Mouse (Mus musculus) MEL (cell line): ENCODE results near the gene Caap1. TPM values are rescaled to one million over a fixed set of nuclear protein-coding genes. Genes with fewer than 3 reads are reported as not detected.

Source experiments
- DNase-seq: peaks from one replicate; pipeline ENCODE4 v3.0.0; 2011; ENCODE audit warnings: low read depth, low spot score
- H3K27ac ChIP-seq: 2 replicates; pipeline ENCODE4 v1.5.1; 2012; ENCODE audit warnings: low read depth, mild to moderate bottlenecking, control low read depth, low read length, moderate library complexity; ENCODE audit not compliant: control insufficient read depth
- H3K27me3 ChIP-seq, 2 experiments: fragments of 150-350 bp in 1 of 2; sonication (generic) in 1 of 2; 2 replicates each; pipeline ENCODE4 v1.6.1; 2012; ENCODE audit warnings: low read length in 2 of 2, mild to moderate bottlenecking in 2 of 2, improper control_type of control experiment in 1 of 2, moderate library complexity in 1 of 2; ENCODE audit not compliant: insufficient read depth in 2 of 2, control insufficient read depth in 1 of 2
- H3K36me3 ChIP-seq, 2 experiments: 2 replicates each; pipeline ENCODE4 v1.6.1; 2012 to 2014; ENCODE audit warnings: low read length in 2 of 2, improper control_type of control experiment in 1 of 2, inconsistent platforms in 1 of 2, mild to moderate bottlenecking in 1 of 2; ENCODE audit not compliant: insufficient read depth in 2 of 2, control insufficient read depth in 1 of 2
- H3K4me1 ChIP-seq, 2 experiments: fragments of 150-350 bp in 1 of 2; sonication (generic) in 1 of 2; 2 replicates each; pipeline ENCODE4 v1.6.1; 2012; ENCODE audit warnings: low read length in 2 of 2, improper control_type of control experiment in 1 of 2, mild to moderate bottlenecking in 1 of 2; ENCODE audit not compliant: insufficient read depth in 2 of 2, control insufficient read depth in 1 of 2
- H3K4me3 ChIP-seq, 2 experiments: fragments of 150-350 bp in 1 of 2; sonication (generic) in 1 of 2; 2 replicates each; pipeline ENCODE4 v1.5.1; 2012; ENCODE audit warnings: low read depth in 2 of 2, low read length in 2 of 2, mild to moderate bottlenecking in 2 of 2, moderate library complexity in 2 of 2, control low read depth in 1 of 2, improper control_type of control experiment in 1 of 2; ENCODE audit not compliant: control insufficient read depth in 1 of 2, insufficient read depth in 1 of 2
- H3K79me2 ChIP-seq: 2 replicates; pipeline ENCODE4 v1.6.1; 2012; ENCODE audit warnings: mild to moderate bottlenecking, low read length, moderate library complexity; ENCODE audit not compliant: control insufficient read depth, poor library complexity, insufficient read depth
- H3K9ac ChIP-seq: 2 replicates; pipeline ENCODE4 v1.6.1; 2012; ENCODE audit warnings: low read depth, mild to moderate bottlenecking, control low read depth, low read length, moderate library complexity; ENCODE audit not compliant: control insufficient read depth, poor library complexity, severe bottlenecking
- H3K9me3 ChIP-seq: fragments of 150-350 bp; sonication (generic); replicated peaks from 2 replicates; pipeline ENCODE4 v1.6.1; 2012; ENCODE audit warnings: mild to moderate bottlenecking, low read length, improper control_type of control experiment, moderate library complexity; ENCODE audit not compliant: insufficient read depth
- CHD1 ChIP-seq: IDR thresholded peaks from 2 replicates; pipeline ENCODE4 v1.6.1; 2012; ENCODE audit warnings: low read depth, mild to moderate bottlenecking, inconsistent platforms, low read length, improper control_type of control experiment
- CHD2 ChIP-seq: IDR thresholded peaks from 2 replicates; pipeline ENCODE4 v1.6.1; 2011; ENCODE audit warnings: low read length, improper control_type of control experiment
- CTCF ChIP-seq, 3 experiments: IDR thresholded peaks in 2 of 3; conservative IDR thresholded peaks in 1 of 3; 2 replicates each; pipeline ENCODE4 v1.5.1; 2011 to 2012; ENCODE audit warnings: low read length in 3 of 3, low read depth in 2 of 3, mild to moderate bottlenecking in 2 of 3, improper control_type of control experiment in 1 of 3, inconsistent platforms in 1 of 3, mixed read lengths in 1 of 3, moderate library complexity in 1 of 3; ENCODE audit not compliant: control insufficient read depth in 1 of 3, insufficient read depth in 1 of 3, poor library complexity in 1 of 3, severe bottlenecking in 1 of 3
- ETS1 ChIP-seq: IDR thresholded peaks from 2 replicates; pipeline ENCODE4 v1.6.1; 2012; ENCODE audit warnings: low read depth, mild to moderate bottlenecking, inconsistent platforms, low read length, improper control_type of control experiment, moderate library complexity
- KAT2A ChIP-seq: conservative IDR thresholded peaks from 2 replicates; pipeline ENCODE4 v1.6.1; 2012; ENCODE audit warnings: low read depth, low read length, improper control_type of control experiment, inconsistent platforms
- MEF2A ChIP-seq: IDR thresholded peaks from 2 replicates; pipeline ENCODE4 v1.6.1; 2014; ENCODE audit warnings: low read depth, mild to moderate bottlenecking, inconsistent platforms, low read length, improper control_type of control experiment; ENCODE audit not compliant: poor library complexity, insufficient replicate concordance, severe bottlenecking; ENCODE audit errors: extremely low read depth
- MYC ChIP-seq: IDR thresholded peaks from 2 replicates; pipeline ENCODE4 v1.6.1; 2011; ENCODE audit warnings: low read depth, mild to moderate bottlenecking, low read length, improper control_type of control experiment, moderate library complexity
- NELFE ChIP-seq: IDR thresholded peaks from 2 replicates; pipeline ENCODE4 v1.6.1; 2011; ENCODE audit warnings: low read depth, low read length, improper control_type of control experiment
- NRF1 ChIP-seq: IDR thresholded peaks from 2 replicates; pipeline ENCODE4 v1.6.1; 2014; ENCODE audit warnings: low read depth, mild to moderate bottlenecking, inconsistent platforms, low read length, improper control_type of control experiment, moderate library complexity; ENCODE audit not compliant: poor library complexity, insufficient read depth, severe bottlenecking
- POLR2AphosphoS2 ChIP-seq: IDR thresholded peaks from 2 replicates; pipeline ENCODE4 v1.6.1; 2011; ENCODE audit warnings: low read length, improper control_type of control experiment
- TBP ChIP-seq: IDR thresholded peaks from 2 replicates; pipeline ENCODE4 v1.8.0; 2011; ENCODE audit warnings: low read depth, low read length, improper control_type of control experiment
- UBTF ChIP-seq: IDR thresholded peaks from 2 replicates; pipeline ENCODE4 v1.6.1; 2012; ENCODE audit warnings: low read depth, mild to moderate bottlenecking, inconsistent platforms, low read length, improper control_type of control experiment, moderate library complexity, borderline replicate concordance; ENCODE audit not compliant: insufficient read depth
- ZKSCAN1 ChIP-seq: IDR thresholded peaks from 2 replicates; pipeline ENCODE4 v1.6.1; 2012; ENCODE audit warnings: low read depth, mild to moderate bottlenecking, inconsistent platforms, low read length, improper control_type of control experiment, moderate library complexity
- ZMIZ1 ChIP-seq: IDR thresholded peaks from 2 replicates; pipeline ENCODE4 v1.6.1; 2012; ENCODE audit warnings: low read depth, mild to moderate bottlenecking, inconsistent platforms, low read length, improper control_type of control experiment, moderate library complexity
- polyA plus RNA-seq, 2 experiments: library from polyadenylated mRNA; stranded (reverse) in 1 of 2; unstranded in 1 of 2; fragments of >175 nt in 1 of 2; fragments of >200 nt in 1 of 2; gene quantifications; 2 replicates each; pipeline versions ENCODE4 v1.2.1 to v1.2.4; 2012; ENCODE audit warnings: low replicate concordance in 2 of 2, low read depth in 1 of 2; ENCODE audit not compliant: insufficient read length in 2 of 2, insufficient read depth in 1 of 2, missing spikeins in 1 of 2
- total RNA-seq: library from RNA; depleted of rRNA; stranded (reverse); fragments of 300-350 nt; gene quantifications from 2 replicates; pipeline ENCODE4 v1.2.3, GENCODE M21; 2012

Gene Caap1
- total and polyA plus RNA-seq, 3 experiments = 12.8 to 13.9 TPM; not detected in 1

GRCm38 (mm10) chr4:94476749-94477399 lies 79.7 kb downstream of the Caap1 start:
- no peak for TF ChIP-seq CTCF (IDR thresholded peaks at IDR 0.05 in 2 of 3, conservative IDR thresholded peaks at IDR 0.05 in 1 of 3; ENCODE audit: control insufficient read depth in 1 of 3, insufficient read depth in 1 of 3, low read depth in 2 of 3, low read length in 3 of 3, poor library complexity in 1 of 3, severe bottlenecking in 1 of 3)
- no peak for TF ChIP-seq UBTF
- TF ChIP-seq ZMIZ1 = no peak
- no peak for TF ChIP-seq MEF2A
- TF ChIP-seq NRF1 = no peak
- TF ChIP-seq CHD1 = no peak
- Histone ChIP-seq H3K27ac (no peak overlapping the region), H3K4me1 (no peaks in the 10 kb centered on the region), H3K79me2 (no peaks in the 10 kb centered on the region), H3K36me3 (no peaks in the 10 kb centered on the region), H3K9ac (no peak overlapping the region), H3K4me3 (no peak overlapping the region), H3K27me3 (no peaks in the 10 kb centered on the region), H3K9me3 (no peaks in the 10 kb centered on the region)
- DNase-seq = no peak

- TF ChIP-seq NELFE = no peak
- TF ChIP-seq POLR2AphosphoS2 = no peak
- no peak for TF ChIP-seq MYC
- TF ChIP-seq ZKSCAN1 = no peak
- no peak for TF ChIP-seq KAT2A
- no peak for TF ChIP-seq CHD2
- no peak for TF ChIP-seq TBP
- TF ChIP-seq ETS1 = no peak
- Histone ChIP-seq H3K4me3 (no peak overlapping the region), H3K27me3 (no peaks in the 10 kb centered on the region)
Measured at GRCm38 (mm10) chr4:94473286-94473685, 83.3 kb downstream of the Caap1 start.

More at GRCm38 (mm10) chr4:94473286-94473685, 83.3 kb downstream of the Caap1 start:
- DNase-seq = no peak
- no peaks in the 10 kb centered on the region for H3K4me1 ChIP-seq
- H3K36me3 ChIP-seq = no peaks in the 10 kb centered on the region
- H3K79me2 ChIP-seq = no peaks in the 10 kb centered on the region
- no peaks in the 10 kb centered on the region for H3K9me3 ChIP-seq
- no peak overlapping the region for H3K27ac ChIP-seq
- no peak overlapping the region for H3K9ac ChIP-seq
